Mouse (Mus musculus): Measurements from ENCODE around the gene Islr2. TPM values are rescaled to one million over a fixed set of nuclear protein-coding genes. Genes with fewer than 3 reads are reported as not detected.

Gene Islr2
- total RNA-seq, 2 experiments from 2014 or later = 1.4 to 2.3 TPM

GRCm38 (mm10) chr9:58199381-58200269 is 4.5 kb downstream of the Islr2 start:
- intact Hi-C loops (cut with DNase I) = loop anchor here (10.0 kb wide), 1 partner anchor 265 kb away; no protein-coding TSS in a partner anchor
- no peak for DNase-seq

- DNase-seq = no peak
- intact Hi-C loops (cut with DNase I) = no loop called here
Observed at GRCm38 (mm10) chr9:58198801-58199371, 5.2 kb downstream of the Islr2 start.

- intact Hi-C loops (cut with DNase I) = no loop called here
- DNase-seq = peak; percentile 52 to 59
Observed at GRCm38 (mm10) chr9:58197781-58198701, 6.1 kb downstream of the Islr2 start.

GRCm38 (mm10) chr9:58196610-58197567 is 7.2 kb downstream of the Islr2 start:
- DNase-seq = no peak
- intact Hi-C loops (cut with DNase I) = no loop called here

GRCm38 (mm10) chr9:58196141-58196540 is 8.0 kb downstream of the Islr2 start:
- no peak for DNase-seq
- intact Hi-C loops (cut with DNase I) = no loop called here

GRCm38 (mm10) chr9:58195671-58196070 is 8.4 kb downstream of the Islr2 start:
- DNase-seq = no peak
- intact Hi-C loops (cut with DNase I) = no loop called here

GRCm38 (mm10) chr9:58194222-58194621 is 9.9 kb downstream of the Islr2 start:
- no peak for DNase-seq
- intact Hi-C loops (cut with DNase I) = no loop called here

- DNase-seq = no peak
- intact Hi-C loops (cut with DNase I) = no loop called here
Observed at GRCm38 (mm10) chr9:58184456-58184855, 19.7 kb downstream of the Islr2 start.

- no peak for DNase-seq
- intact Hi-C loops (cut with DNase I) = no loop called here
Observed at GRCm38 (mm10) chr9:58179390-58179789, 24.7 kb downstream of the Islr2 start.

GRCm38 (mm10) chr9:58177165-58177564 is 27.0 kb downstream of the Islr2 start:
- intact Hi-C loops (cut with DNase I) = no loop called here
- DNase-seq = no peak

GRCm38 (mm10) chr9:58175745-58176487 is 28.2 kb downstream of the Islr2 start:
- intact Hi-C loops (cut with DNase I) = no loop called here
- no peak for DNase-seq

- intact Hi-C loops (cut with DNase I) = no loop called here
- no peak for DNase-seq
Observed at GRCm38 (mm10) chr9:58174818-58175251, 29.3 kb downstream of the Islr2 start.

- DNase-seq = no peak
- intact Hi-C loops (cut with DNase I) = no loop called here
Observed at GRCm38 (mm10) chr9:58172863-58173262, 31.3 kb downstream of the Islr2 start.

GRCm38 (mm10) chr9:58169426-58169825 is 34.7 kb downstream of the Islr2 start:
- DNase-seq = no peak

GRCm38 (mm10) chr9:58168880-58169279 is 35.2 kb downstream of the Islr2 start:
- DNase-seq = no peak

More at GRCm38 (mm10) chr9:58169426-58169825, 34.7 kb downstream of the Islr2 start:
- intact Hi-C loops (cut with DNase I) = no loop called here

GRCm38 (mm10) chr9:58165779-58166178 is 38.3 kb downstream of the Islr2 start:
- intact Hi-C loops (cut with DNase I) = no loop called here
- no peak for DNase-seq

More at GRCm38 (mm10) chr9:58168880-58169279, 35.2 kb downstream of the Islr2 start:
- intact Hi-C loops (cut with DNase I) = no loop called here

- intact Hi-C loops (cut with DNase I) = no loop called here
- no peak for DNase-seq
Observed at GRCm38 (mm10) chr9:58163146-58163545, 41.0 kb downstream of the Islr2 start.

GRCm38 (mm10) chr9:58162173-58162572 is 41.9 kb downstream of the Islr2 start:
- intact Hi-C loops (cut with DNase I) = no loop called here
- no peak for DNase-seq

- intact Hi-C loops (cut with DNase I) = no loop called here
- no peak for DNase-seq
Observed at GRCm38 (mm10) chr9:58160315-58160714, 43.8 kb downstream of the Islr2 start.

Data from heart, postnatal 36 days (tissue).